Mouse (Mus musculus) ES-E14 (cell line): ENCODE measurements around the gene Lenep. TPM values are rescaled to one million over a fixed set of nuclear protein-coding genes. Genes with fewer than 3 reads are reported as not detected.

Source experiments
- DNase-seq: peaks from one replicate; pipeline ENCODE4 v3.0.0-alpha.2; 2013; ENCODE audit warnings: low read depth, low spot score
- H3K27ac ChIP-seq: 2 replicates; pipeline ENCODE4 v1.5.1; 2012; ENCODE audit warnings: low read depth, mild to moderate bottlenecking, low read length, moderate library complexity, mixed read lengths; ENCODE audit not compliant: poor library complexity, insufficient read depth, severe bottlenecking
- H3K36me3 ChIP-seq: 2 replicates; pipeline ENCODE4 v1.6.1; 2012; ENCODE audit warnings: mild to moderate bottlenecking, low read length, moderate library complexity, mixed read lengths; ENCODE audit not compliant: control insufficient read depth, poor library complexity, insufficient read depth, severe bottlenecking
- H3K4me1 ChIP-seq, 2 experiments: fragments of 150-350 bp in 1 of 2; sonication (generic) in 1 of 2; 2 replicates each; pipeline ENCODE4 v1.6.1; 2012; ENCODE audit warnings: low read length in 2 of 2, mild to moderate bottlenecking in 1 of 2, mixed read lengths in 1 of 2; ENCODE audit not compliant: control insufficient read depth in 2 of 2, insufficient read depth in 2 of 2, poor library complexity in 1 of 2
- H3K4me3 ChIP-seq, 2 experiments: fragments of 150-350 bp in 1 of 2; sonication (generic) in 1 of 2; 2 replicates each; pipeline ENCODE4 v1.5.1; 2012; ENCODE audit warnings: low read length in 2 of 2, low read depth in 1 of 2, mild to moderate bottlenecking in 1 of 2, mixed read lengths in 1 of 2; ENCODE audit not compliant: insufficient read depth in 1 of 2, poor library complexity in 1 of 2, severe bottlenecking in 1 of 2
- H3K9ac ChIP-seq: 2 replicates; pipeline ENCODE4 v1.6.1; 2012; ENCODE audit warnings: low read depth, mild to moderate bottlenecking, low read length, mixed read lengths; ENCODE audit not compliant: poor library complexity, insufficient read depth, severe bottlenecking
- H3K9me3 ChIP-seq: fragments of 150-350 bp; sonication (generic); 2 replicates; pipeline ENCODE4 v1.6.1; 2012; ENCODE audit warnings: low read depth, mild to moderate bottlenecking, low read length; ENCODE audit not compliant: control insufficient read depth, insufficient read depth
- CHD2 ChIP-seq: IDR thresholded peaks from 2 replicates; pipeline ENCODE4 v1.6.1; 2014; ENCODE audit warnings: mild to moderate bottlenecking, low read depth, low read length, inconsistent platforms
- HCFC1 ChIP-seq: IDR thresholded peaks from 2 replicates; pipeline ENCODE4 v1.6.1; 2012; ENCODE audit warnings: low read length, inconsistent platforms, borderline replicate concordance; ENCODE audit not compliant: insufficient read depth
- MAFK ChIP-seq: IDR thresholded peaks from 2 replicates; pipeline ENCODE4 v1.6.1; 2014; ENCODE audit warnings: mild to moderate bottlenecking, low read depth, low read length, inconsistent platforms; ENCODE audit not compliant: insufficient read depth
- ZC3H11A ChIP-seq: IDR thresholded peaks from 2 replicates; pipeline ENCODE4 v1.6.1; 2012; ENCODE audit warnings: low read depth, mild to moderate bottlenecking, inconsistent platforms, low read length, borderline replicate concordance
- ZNF384 ChIP-seq: IDR thresholded peaks from 2 replicates; pipeline ENCODE4 v1.6.1; 2012; ENCODE audit warnings: low read depth, low read length, inconsistent platforms
- in situ Hi-C, 2 experiments: fragments of 600-800 bp; cut with MboI; formaldehyde crosslinking; loops; one replicate each; pipeline ENCODE4 v1.15.1; 2025; ENCODE audit warnings: low sequenced_read_pairs in 2 of 2, inconsistent platforms in 1 of 2; ENCODE audit not compliant: unreplicated experiment in 2 of 2
- total RNA-seq: library from RNA; depleted of rRNA; stranded (reverse); fragments of 300-350 nt; gene quantifications from 2 replicates; pipeline ENCODE4 v1.2.3, GENCODE M21; 2012

Lenep gene
- total RNA-seq, 1 experiment: not detected

- Histone ChIP-seq H3K4me1 (peaks cover 6 to 60% of the 10 kb centered on the region in 2 experiments), H3K4me3 (peak overlapping the region in 1 of 2 experiments; percentile 13; a peak in 1 of 4 replicates), H3K9ac (no peak overlapping the region), H3K27ac (peak overlapping the region; percentile 90), H3K36me3 (peaks cover 17% of the 10 kb centered on the region; the same call in 1 of the 2 replicates), H3K9me3 (no peaks in the 10 kb centered on the region)
- TF ChIP-seq HCFC1: no peak
- no peak for TF ChIP-seq ZC3H11A
- no peak for TF ChIP-seq ZNF384
- no peak for TF ChIP-seq CHD2
- no peak for TF ChIP-seq MAFK
- in situ Hi-C loops: no loop called here
- DNase-seq: peak; percentile 72
These were observed 20.3 kb downstream of the Lenep start for GRCm38 (mm10) chr3:89382033-89382882.

GRCm38 (mm10) chr3:89381233-89381632 is 21.4 kb downstream of the Lenep start:
- Histone ChIP-seq H3K9me3 (no peaks in the 10 kb centered on the region), H3K4me3 (peak overlapping the region in 1 of 2 experiments; percentile 65; a peak in 2 of 4 replicates), H3K27ac (no peak overlapping the region; the same call in 1 of the 2 replicates), H3K4me1 (peaks cover 6 to 50% of the 10 kb centered on the region in 2 experiments), H3K9ac (peak overlapping the region; percentile 54; the same call in 1 of the 2 replicates), H3K36me3 (peaks cover 20% of the 10 kb centered on the region; the same call in 1 of the 2 replicates)
- no peak for DNase-seq
- in situ Hi-C loops: no loop called here
- TF ChIP-seq HCFC1 (no peak), CHD2 (no peak), ZNF384 (no peak), MAFK (no peak)

DNA sequence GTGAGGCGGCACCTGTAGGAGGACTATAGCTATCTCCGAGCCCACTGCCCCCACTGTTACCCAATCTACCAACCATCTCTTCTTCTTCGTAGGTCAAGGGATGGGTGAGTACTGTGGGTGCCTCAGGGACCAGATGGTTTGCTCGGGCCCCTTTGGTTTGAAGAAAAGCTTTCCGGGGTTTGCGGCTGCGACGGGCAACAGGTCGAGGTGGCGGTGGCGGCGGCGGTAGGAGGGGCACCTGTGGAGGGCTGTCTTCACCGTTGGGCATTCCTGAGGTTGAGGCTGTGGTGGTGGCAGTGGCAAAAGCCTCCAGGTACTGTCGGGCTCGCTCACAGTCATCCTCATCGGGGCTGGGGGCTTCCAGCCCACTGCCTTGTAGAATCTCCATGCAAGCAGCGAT is 21.9 kb downstream of the Lenep start:
- Histone ChIP-seq H3K9me3 (no peaks in the 10 kb centered on the region), H3K4me1 (peaks cover 6 to 47% of the 10 kb centered on the region in 2 experiments), H3K4me3 (peak overlapping the region in 1 of 2 experiments; percentile 65; a peak in 2 of 4 replicates), H3K27ac (peak overlapping the region; percentile 37; the same call in 1 of the 2 replicates), H3K36me3 (peaks cover 20% of the 10 kb centered on the region; the same call in 1 of the 2 replicates), H3K9ac (peak overlapping the region; percentile 54; the same call in 1 of the 2 replicates)
- in situ Hi-C loops: no loop called here
- TF ChIP-seq HCFC1 (no peak), MAFK (no peak), ZC3H11A (no peak), ZNF384 (no peak), CHD2 (no peak)
- DNase-seq: no peak

DNA sequence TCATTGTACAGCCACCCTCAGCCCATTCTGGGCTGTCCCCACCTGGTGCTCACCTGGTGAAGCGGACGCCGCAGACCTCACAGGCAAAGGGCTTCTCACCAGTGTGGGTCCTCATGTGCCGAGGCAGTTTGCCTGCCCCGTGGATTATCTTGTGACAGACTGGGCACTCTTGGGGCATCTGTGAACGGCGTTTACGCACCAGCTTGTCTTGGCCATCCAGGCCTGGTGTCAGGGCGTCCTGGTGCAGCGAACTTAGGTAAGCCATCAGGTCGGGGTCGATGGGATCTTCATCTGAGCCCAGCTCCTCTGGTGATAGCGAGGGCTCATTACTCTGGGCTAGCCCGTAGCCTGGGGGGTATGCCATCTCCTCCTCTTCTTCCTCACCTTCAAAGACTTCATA is 22.3 kb downstream of the Lenep start:
- H3K27ac ChIP-seq: peak overlapping the region; percentile 37; the same call in 1 of the 2 replicates
- peaks cover 6 to 44% of the 10 kb centered on the region in 2 experiments for H3K4me1 ChIP-seq
- H3K36me3 ChIP-seq: peaks cover 20% of the 10 kb centered on the region; the same call in 1 of the 2 replicates
- H3K4me3 ChIP-seq: peak overlapping the region in 1 of 2 experiments; percentile 65; a peak in 2 of 4 replicates
- in situ Hi-C loops: no loop called here
- no peak for DNase-seq
- H3K9ac ChIP-seq: peak overlapping the region; percentile 54; the same call in 1 of the 2 replicates
- H3K9me3 ChIP-seq: no peaks in the 10 kb centered on the region
- no peak for TF ChIP-seq MAFK
- TF ChIP-seq CHD2: no peak
- no peak for TF ChIP-seq HCFC1
- no peak for TF ChIP-seq ZC3H11A
